Mouse (Mus musculus): Measurements from ENCODE around the gene Npas2.

GRCm38 (mm10) chr1:39193862-39194675 lies 538 bp downstream of the Npas2 start:
- TF ChIP-seq CTCF (IDR thresholded peaks at IDR 0.05; ENCODE audit: borderline replicate concordance, extremely low read depth, insufficient read depth, insufficient read length) (no peak), POLR2A (IDR thresholded peaks at IDR 0.05; ENCODE audit: borderline replicate concordance, extremely low read depth, insufficient read depth, insufficient read length, poor library complexity, severe bottlenecking) (no peak)
